Mouse (Mus musculus) adrenal gland (tissue): ENCODE measurements around the gene Utp6.
"Not testable (repeated sequence)": the region's sequence is repeated elsewhere in the genome, so short reads cannot be mapped to it uniquely, and the experiment has no call there.

ENCODE experiments used
- intact Hi-C: fragments of 180-260 bp; cut with DNase I; formaldehyde crosslinking; loops from one replicate; pipeline ENCODE4 v1.15.1; 2025
- long read RNA-seq, 2 experiments: library from polyadenylated mRNA; unstranded; transcript quantifications; one replicate each; pipeline ENCODE4 v2.0.0; 2020; ENCODE audit warnings: borderline replicate concordance in 1 of 2; ENCODE audit not compliant: insufficient replicate concordance in 1 of 2

The Utp6 gene
- long read RNA-seq, experiment 1, transcript Utp6-201 (19 exons, 3,877 nt) = major isoform, 11 of 13 reads
- long read RNA-seq, experiment 1, partial matches to known transcripts = 2 of 13 reads
- long read RNA-seq, experiment 1, other reads (novel, unspliced or antisense) = 0 of 13 reads
- long read RNA-seq, experiment 2, transcript Utp6-201 (19 exons, 3,877 nt) = major isoform, 10 of 12 reads
- long read RNA-seq, experiment 2, partial matches to known transcripts = 2 of 12 reads
- long read RNA-seq, experiment 2, other reads (novel, unspliced or antisense) = 0 of 12 reads

GRCm38 (mm10) chr11:79962125-79962876 lies at the start of gene Utp6:
Gene Utp6 (minus strand): TSS chr11:79962390.
- intact Hi-C loops = no loop called here

- intact Hi-C loops = no loop called here
Observed at GRCm38 (mm10) chr11:79994271-79994988, 32.2 kb upstream of the Utp6 start.

GRCm38 (mm10) chr11:79993356-79994270 lies 31.4 kb upstream of the Utp6 start:
- intact Hi-C loops = no loop called here

- intact Hi-C loops = no loop called here
Observed at GRCm38 (mm10) chr11:79992592-79993355, 30.6 kb upstream of the Utp6 start, which contains the start of gene Suz12. Gene Suz12 (plus strand): TSS chr11:79993106.

- intact Hi-C loops = no loop called here
Observed at GRCm38 (mm10) chr11:79992035-79992591, 29.9 kb upstream of the Utp6 start.

- intact Hi-C loops = no loop called here
Observed at GRCm38 (mm10) chr11:79991600-79991999, 29.4 kb upstream of the Utp6 start.

GRCm38 (mm10) chr11:79990120-79990519 lies 27.9 kb upstream of the Utp6 start:
- intact Hi-C loops = no loop called here

GRCm38 (mm10) chr11:79987896-79988295 lies 25.7 kb upstream of the Utp6 start:
- intact Hi-C loops = no loop called here

- intact Hi-C loops = no loop called here
Observed at GRCm38 (mm10) chr11:79986886-79987285, 24.7 kb upstream of the Utp6 start.

- intact Hi-C loops = not testable (repeated sequence)
Observed at GRCm38 (mm10) chr11:79977747-79978146, 15.6 kb upstream of the Utp6 start.

GRCm38 (mm10) chr11:79977061-79977460 lies 14.9 kb upstream of the Utp6 start:
- intact Hi-C loops = not testable (repeated sequence)

GRCm38 (mm10) chr11:79976645-79977044 lies 14.5 kb upstream of the Utp6 start:
- intact Hi-C loops = not testable (repeated sequence)

GRCm38 (mm10) chr11:79976222-79976621 lies 14.0 kb upstream of the Utp6 start:
- intact Hi-C loops = no loop called here

- intact Hi-C loops = no loop called here
Observed at GRCm38 (mm10) chr11:79975377-79975776, 13.2 kb upstream of the Utp6 start.

GRCm38 (mm10) chr11:79973626-79974476 lies 11.7 kb upstream of the Utp6 start:
- intact Hi-C loops = no loop called here

- intact Hi-C loops = no loop called here
Observed at GRCm38 (mm10) chr11:79973133-79973532, 10.9 kb upstream of the Utp6 start.

- intact Hi-C loops = no loop called here
Observed at GRCm38 (mm10) chr11:79967752-79968151, 5.6 kb upstream of the Utp6 start.

GRCm38 (mm10) chr11:79965896-79966295 lies 3.7 kb upstream of the Utp6 start:
- intact Hi-C loops = no loop called here
